In the genomic region with DNA sequence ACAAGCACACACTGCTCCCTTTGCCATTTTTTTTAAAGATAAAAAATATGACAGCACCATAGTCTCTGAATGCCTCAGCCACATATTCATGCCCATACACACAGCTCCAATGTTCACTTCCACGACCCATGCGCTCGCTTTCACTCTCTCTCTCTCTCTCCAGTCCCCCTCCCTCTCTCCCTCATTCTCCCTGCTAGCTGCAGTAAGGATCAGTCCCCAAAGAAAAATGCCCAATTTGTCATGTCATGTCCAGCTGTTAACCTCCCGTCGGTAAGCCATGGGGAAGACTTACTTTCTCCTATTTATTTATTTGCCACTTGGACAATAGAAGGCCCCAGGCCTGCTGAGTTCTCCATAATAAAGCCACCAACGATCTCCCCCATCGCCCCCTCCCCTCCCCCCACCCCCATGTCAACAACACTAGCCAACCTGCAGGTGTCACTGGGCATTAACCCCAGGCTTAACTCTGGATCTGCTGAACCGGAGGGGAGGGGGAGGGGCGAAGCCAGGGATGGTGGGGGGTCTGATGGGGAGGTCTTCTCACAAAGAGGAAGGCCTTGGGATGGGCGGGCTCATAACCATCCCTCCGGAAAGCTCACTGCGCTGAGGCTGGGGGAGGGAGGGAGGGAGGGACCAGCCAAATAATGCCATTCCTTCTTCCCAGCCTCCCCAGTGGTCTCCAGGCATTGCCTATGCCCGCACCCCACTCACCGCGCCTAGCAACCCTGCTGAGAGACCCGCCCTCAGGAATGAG, we compare ENCODE assay signal across 9 mouse cellular contexts.
DNase-seq lines count a peak whose midpoint lies in the region; ATAC-seq and TF ChIP-seq lines count a peak whose summit lies in the region.
"Had no signal": no experiment of that assay in that cellular context is flagged by ENCODE, and none has a peak within 500 bp of the region (broad histone marks: within the 10 kb centered on the region; RNA-seq: fewer than 3 reads in every experiment).

No protein-coding gene starts in this region.

- H3K9ac ChIP-seq in hindbrain, embryonic 15.5 days, result no peak overlapping the region
- no peak overlapping the region for H3K9ac ChIP-seq in neural tube, embryonic 11.5 days (ENCODE audit: low read length)

- no peak for TF ChIP-seq POLR2A in kidney, adult 2 months (IDR thresholded peaks at IDR 0.05; ENCODE audit: low read depth, low read length)

- no peaks in the 10 kb centered on the region for H3K36me3 ChIP-seq in kidney, adult 2 months (ENCODE audit: control insufficient read depth, insufficient read depth, low read length)
- H3K36me3 ChIP-seq in hindbrain, embryonic 15.5 days, result no peaks in the 10 kb centered on the region
- H3K36me3 ChIP-seq in neural tube, embryonic 11.5 days (ENCODE audit: control insufficient read depth, insufficient read depth, low read length), result no peaks in the 10 kb centered on the region

- H3K4me3 ChIP-seq in kidney, adult 2 months (ENCODE audit: insufficient read depth, low read depth, low read length), result no peak overlapping the region
- peak overlapping the region; percentile 2; the same call in 1 of the 2 replicates for H3K4me3 ChIP-seq in hindbrain, embryonic 15.5 days
- H3K4me3 ChIP-seq in neural tube, embryonic 11.5 days (ENCODE audit: low read depth, low read length), result no peak overlapping the region

- peak; percentile 60 to 72 for DNase-seq in kidney, postnatal 4 days
- DNase-seq in kidney, adult 2 months, result no peak
- peak; percentile 61 for DNase-seq in embryo, embryonic 11.5 days (ENCODE audit: low read depth, low spot score)
- peak; percentile 84 for DNase-seq in neural tube, embryonic 11.5 days (ENCODE audit: low spot score)
- DNase-seq in layer of hippocampus, adult 8-10 months (ENCODE audit: low spot score in 2 of 2), result no peak
- DNase-seq in thymus, postnatal 4 days, result no peak
- no peak for DNase-seq in frontal cortex, postnatal 14 days (ENCODE audit: low spot score in 2 of 2)
- DNase-seq: kidney, postnatal 10 days had no signal

- TF ChIP-seq CTCF in kidney, adult 2 months (conservative IDR thresholded peaks at IDR 0.05; ENCODE audit: insufficient read depth, insufficient read length, low read depth, low read length), result no peak

- 36% methylated on average over 16 of the region's 16 CpGs for WGBS in kidney, adult 2 months
- WGBS in hindbrain, embryonic 15.5 days, result 4% methylated on average over 16 of the region's 16 CpGs
- 2% methylated on average over 15 of the region's 16 CpGs for WGBS in neural tube, embryonic 11.5 days

- H3K9me3 ChIP-seq in hindbrain, embryonic 15.5 days, result no peaks in the 10 kb centered on the region
- H3K9me3 ChIP-seq in neural tube, embryonic 11.5 days (ENCODE audit: control insufficient read depth, low read length), result no peaks in the 10 kb centered on the region

- peak overlapping the region; percentile 37 for H3K4me2 ChIP-seq in hindbrain, embryonic 15.5 days
- peak overlapping the region; percentile 27 for H3K4me2 ChIP-seq in neural tube, embryonic 11.5 days (ENCODE audit: low read depth)

- H3K27ac ChIP-seq in kidney, adult 2 months (ENCODE audit: insufficient read depth, low read depth, low read length), result no peak overlapping the region
- no peak overlapping the region; the same call in 1 of the 2 replicates for H3K27ac ChIP-seq in hindbrain, embryonic 15.5 days (replicated peaks)
- H3K27ac ChIP-seq in neural tube, embryonic 11.5 days (ENCODE audit: low read depth, low read length), result peak overlapping the region; percentile 67

- ATAC-seq in hindbrain, embryonic 15.5 days (ENCODE audit: low FRiP score, low read depth), result peak; percentile 68
- peak; percentile 84 for ATAC-seq in neural tube, embryonic 11.5 days (ENCODE audit: insufficient read depth, low FRiP score, low TSS enrichment)

- H3K27me3 ChIP-seq in kidney, adult 2 months (replicated peaks; ENCODE audit: control insufficient read depth, insufficient read depth, low read length), result no peaks in the 10 kb centered on the region
- peaks cover 63% of the 10 kb centered on the region for H3K27me3 ChIP-seq in hindbrain, embryonic 15.5 days
- H3K27me3 ChIP-seq in neural tube, embryonic 11.5 days (ENCODE audit: control insufficient read depth, insufficient read depth, low read length), result peaks cover 74% of the 10 kb centered on the region

- H3K4me1 ChIP-seq in kidney, adult 2 months (ENCODE audit: control insufficient read depth, insufficient read depth, low read length), result no peaks in the 10 kb centered on the region
- H3K4me1 ChIP-seq in hindbrain, embryonic 15.5 days (replicated peaks), result peaks cover 17% of the 10 kb centered on the region
- H3K4me1 ChIP-seq in neural tube, embryonic 11.5 days (ENCODE audit: control insufficient read depth, insufficient read depth, low read length), result peaks cover 33% of the 10 kb centered on the region

Comparison
In these comparisons a context has a peak if more than half of its experiments do, and no peak if none do; other contexts are left out.
1. DNase-seq: peak in kidney, postnatal 4 days (2 of 2), embryo, embryonic 11.5 days (single experiment) and neural tube, embryonic 11.5 days (single experiment); none in kidney, adult 2 months (single experiment), layer of hippocampus, adult 8-10 months (0 of 2), thymus, postnatal 4 days (single experiment) and frontal cortex, postnatal 14 days (0 of 2).